In the genomic region with DNA sequence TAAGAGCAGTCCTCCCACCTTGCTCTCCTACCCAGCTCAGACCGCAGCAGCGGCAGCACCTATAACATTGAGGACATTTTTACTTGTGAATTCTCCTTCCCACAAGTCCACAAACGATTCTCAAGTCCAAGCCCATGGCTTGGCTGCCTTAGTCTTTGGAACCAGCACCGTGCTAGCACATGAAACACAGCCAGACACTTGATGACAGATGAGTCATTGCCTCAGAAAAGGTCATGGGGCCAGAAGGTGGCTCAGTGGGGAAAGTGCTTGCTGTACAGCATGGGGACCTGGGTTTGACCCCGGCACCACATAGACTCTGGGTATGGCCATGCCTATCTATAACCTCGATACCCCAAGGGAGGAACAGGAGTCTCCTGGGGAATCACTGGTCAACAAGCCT, we compare ENCODE assay signal across 16 mouse cellular contexts.
DNase-seq lines count a peak whose midpoint lies in the region; TF ChIP-seq lines count a peak whose summit lies in the region.
"Had no signal": no experiment of that assay in that cellular context is flagged by ENCODE, and none has a peak within 500 bp of the region (broad histone marks: within the 10 kb centered on the region; RNA-seq: fewer than 3 reads in every experiment).

No protein-coding gene starts in this region.

- TF ChIP-seq POLR2A in heart, adult 2 months (IDR thresholded peaks at IDR 0.05; ENCODE audit: insufficient read depth, low read depth, low read length): no peak

- 0 out of 2 replicates have a peak, but pooled peaks cover 2% of the 10 kb centered on the region for H3K36me3 ChIP-seq in heart, adult 2 months (ENCODE audit: control insufficient read depth, insufficient read depth, low read length)
- H3K36me3 ChIP-seq in macrophage (ENCODE audit: inconsistent target): no peaks in the 10 kb centered on the region
- H3K36me3 ChIP-seq: G1E; hindbrain, embryonic 12.5 days; lung, embryonic 15.5 days had no signal

- peak overlapping the region; percentile 34; the same call in 1 of the 2 replicates for H3K27ac ChIP-seq in heart, adult 2 months
- H3K27ac ChIP-seq in macrophage: peak overlapping the region; percentile 49
- H3K27ac ChIP-seq: hindbrain, embryonic 12.5 days; layer of hippocampus, adult 2 months; lung, embryonic 15.5 days had no signal

- TF ChIP-seq CTCF in heart, adult 2 months (IDR thresholded peaks at IDR 0.05): no peak

- H3K4me3 ChIP-seq in heart, adult 2 months: no peak overlapping the region
- H3K4me3 ChIP-seq in macrophage (ENCODE audit: inconsistent target): no peak overlapping the region
- H3K4me3 ChIP-seq: erythroblast, embryonic 14.5 days; hindbrain, embryonic 12.5 days; layer of hippocampus, adult 2 months; lung, embryonic 15.5 days; myocyte had no signal

- no peaks in the 10 kb centered on the region for H3K79me2 ChIP-seq in heart, adult 2 months (replicated peaks; ENCODE audit: control insufficient read depth, insufficient read depth, low read length)
- H3K79me2 ChIP-seq in macrophage (ENCODE audit: inconsistent target): no peaks in the 10 kb centered on the region

- 36% methylated on average over 6 of the region's 6 CpGs for WGBS in heart, adult 2 months
- WGBS in macrophage (ENCODE audit: missing documents): 74% methylated on average over 6 of the region's 6 CpGs

- peaks cover 15% of the 10 kb centered on the region for H3K4me1 ChIP-seq in heart, adult 2 months (ENCODE audit: control insufficient read depth, insufficient read depth, low read length)

- peak; percentile 15 for DNase-seq in lung, postnatal 14 days
- no peak for DNase-seq in lung, postnatal 10 days
- DNase-seq in cerebellum, adult 18-20 months: peak; percentile 64 to 71
- peak; percentile 48 to 70 for DNase-seq in heart, adult 2 months
- DNase-seq in layer of hippocampus, adult 9-11 months: no peak
- no peak for DNase-seq in left cerebral cortex, adult 11 months (ENCODE audit: low spot score)
- DNase-seq in layer of hippocampus, adult 18-20 months (ENCODE audit: low spot score in 2 of 2): no peak
- DNase-seq: right cerebral cortex, postnatal 4 days; thymus, postnatal 36 days had no signal

- intact Hi-C loops in heart, adult 2 months (cut with DNase I): loop anchor here (5.0 kb wide), 1 partner anchor 49 kb away; no protein-coding TSS in a partner anchor

- H3K27me3 ChIP-seq in heart, adult 2 months (ENCODE audit: control insufficient read depth, insufficient read depth, low read length): no peaks in the 10 kb centered on the region
- H3K27me3 ChIP-seq: hindbrain, embryonic 12.5 days; lung, embryonic 15.5 days had no signal

- no peak overlapping the region for H3K9ac ChIP-seq in heart, adult 2 months (ENCODE audit: low read depth, low read length)
- H3K9ac ChIP-seq: hindbrain, embryonic 12.5 days; lung, embryonic 15.5 days had no signal

- TF ChIP-seq EP300 in heart, adult 2 months (IDR thresholded peaks at IDR 0.05; ENCODE audit: insufficient read depth, low read depth, low read length): peak; percentile 55; the same call in 1 of the 2 replicates

Comparison
In these comparisons a context has a peak if more than half of its experiments do, and no peak if none do; other contexts are left out.
1. DNase-seq: peak in lung, postnatal 14 days (single experiment), cerebellum, adult 18-20 months (2 of 2) and heart, adult 2 months (2 of 2); none in lung, postnatal 10 days (single experiment), layer of hippocampus, adult 9-11 months (single experiment), left cerebral cortex, adult 11 months (single experiment) and layer of hippocampus, adult 18-20 months (0 of 2).